Mouse (Mus musculus) right cerebral cortex, postnatal 4 days (tissue): ENCODE data around the gene Mipol1.

Experiments
- DNase-seq: peaks from one replicate; pipeline ENCODE4 v3.0.0-alpha.2; 2022

The Mipol1 gene

GRCm38 (mm10) chr12:57534517-57534878, 304.3 kb downstream of the Mipol1 start:
- DNase-seq = no peak

- DNase-seq = no peak
Measured at GRCm38 (mm10) chr12:57534879-57535611, 304.8 kb downstream of the Mipol1 start.

- DNase-seq = no peak
Measured at GRCm38 (mm10) chr12:57536056-57536908, 306.1 kb downstream of the Mipol1 start.

GRCm38 (mm10) chr12:57536909-57537670, 306.9 kb downstream of the Mipol1 start:
- DNase-seq = no peak

GRCm38 (mm10) chr12:57537791-57538587, 307.8 kb downstream of the Mipol1 start:
- no peak for DNase-seq

GRCm38 (mm10) chr12:57538588-57539550, 308.6 kb downstream of the Mipol1 start:
- no peak for DNase-seq

- DNase-seq = no peak
Measured at GRCm38 (mm10) chr12:57539551-57539985, 309.3 kb downstream of the Mipol1 start.

GRCm38 (mm10) chr12:57541118-57541517, 310.9 kb downstream of the Mipol1 start:
- DNase-seq = no peak

GRCm38 (mm10) chr12:57541931-57542745, 311.9 kb downstream of the Mipol1 start:
- no peak for DNase-seq

- no peak for DNase-seq
Measured at GRCm38 (mm10) chr12:57542746-57543626, 312.8 kb downstream of the Mipol1 start.

- DNase-seq = no peak
Measured at GRCm38 (mm10) chr12:57543627-57543991, 313.4 kb downstream of the Mipol1 start.

GRCm38 (mm10) chr12:57544641-57545370, 314.6 kb downstream of the Mipol1 start:
- DNase-seq = peak; percentile 71

GRCm38 (mm10) chr12:57545371-57546241, 315.4 kb downstream of the Mipol1 start:
- DNase-seq = no peak
